Mouse (Mus musculus) lung, postnatal 10 days (tissue): ENCODE results near the gene Trim12c.
"Not testable (repeated sequence)": the region's sequence is repeated elsewhere in the genome, so short reads cannot be mapped to it uniquely, and the experiment has no call there.

Source experiments
- DNase-seq: peaks from one replicate; pipeline ENCODE4 v3.0.0; 2021

Trim12c gene

GRCm38 (mm10) chr7:104352717-104353599, at the start of gene Trim12c:
Gene Trim12c, minus strand, starts transcription at chr7:104353362.
- DNase-seq: peak; percentile 83

- DNase-seq: no peak
Measured at GRCm38 (mm10) chr7:104401140-104401539, 48.0 kb upstream of the Trim12c start.

- DNase-seq: no peak
Measured at GRCm38 (mm10) chr7:104400698-104401097, 47.5 kb upstream of the Trim12c start, which contains the start of gene Trim30c. Gene Trim30c, minus strand, starts transcription at chr7:104400837.

- DNase-seq: no peak
Measured at GRCm38 (mm10) chr7:104398492-104398891, 45.3 kb upstream of the Trim12c start.

- peak; percentile 25 for DNase-seq
Measured at GRCm38 (mm10) chr7:104369736-104370414, 16.7 kb upstream of the Trim12c start, which contains the start of gene Trim30b. Gene Trim30b, minus strand, starts transcription at chr7:104369884.

GRCm38 (mm10) chr7:104366339-104366738, 13.2 kb upstream of the Trim12c start:
- no peak for DNase-seq

GRCm38 (mm10) chr7:104353600-104353967, 422 bp upstream of the Trim12c start:
- DNase-seq: no peak

- not testable (repeated sequence) for DNase-seq
Measured at GRCm38 (mm10) chr7:104348043-104348442, 5.1 kb downstream of the Trim12c start.

- DNase-seq: not testable (repeated sequence)
Measured at GRCm38 (mm10) chr7:104340744-104341143, 12.4 kb downstream of the Trim12c start.

GRCm38 (mm10) chr7:104335547-104335946, 17.6 kb downstream of the Trim12c start:
- DNase-seq: not testable (repeated sequence)

GRCm38 (mm10) chr7:104329171-104329570, 24.0 kb downstream of the Trim12c start, which contains the start of gene Trim34b:
Gene Trim34b, plus strand, starts transcription at chr7:104329471.
- not testable (repeated sequence) for DNase-seq

GRCm38 (mm10) chr7:104322028-104322427, 31.1 kb downstream of the Trim12c start:
- no peak for DNase-seq

GRCm38 (mm10) chr7:104315369-104316080, 37.6 kb downstream of the Trim12c start, which contains the start of gene Trim12a:
Gene Trim12a, minus strand, starts transcription at chr7:104315466.
- DNase-seq: not testable (repeated sequence)

GRCm38 (mm10) chr7:104314796-104315353, 38.3 kb downstream of the Trim12c start:
- DNase-seq: peak; percentile 15

- no peak for DNase-seq
Measured at GRCm38 (mm10) chr7:104291638-104292400, 61.3 kb downstream of the Trim12c start.

GRCm38 (mm10) chr7:104290641-104291040, 62.5 kb downstream of the Trim12c start:
- DNase-seq: no peak
